Mouse (Mus musculus) hindbrain, embryonic 12.5 days (tissue): ENCODE measurements around the gene Dera. TPM values are rescaled to one million over a fixed set of nuclear protein-coding genes. Genes with fewer than 3 reads are reported as not detected.
"Not testable (repeated sequence)": the region's sequence is repeated elsewhere in the genome, so short reads cannot be mapped to it uniquely, and the experiment has no call there.

Experiments used
- ATAC-seq: fragments of 200-750 bp; cut with Nextera tagmentation; 2 replicates; pipeline ENCODE4 v1.8.0; 2017; ENCODE audit warnings: moderate TSS enrichment; ENCODE audit not compliant: low FRiP score
- H3K27ac ChIP-seq: fragments of 300-500 bp; sonication (generic); 2 replicates; pipeline ENCODE4 v1.5.1; 2016; ENCODE audit warnings: mild to moderate bottlenecking
- H3K27me3 ChIP-seq: fragments of 300-500 bp; sonication (generic); 2 replicates; pipeline ENCODE4 v1.6.1; 2016; ENCODE audit warnings: mild to moderate bottlenecking
- H3K36me3 ChIP-seq: fragments of 300-500 bp; sonication (generic); 2 replicates; pipeline ENCODE4 v1.6.1; 2016; ENCODE audit warnings: mild to moderate bottlenecking
- H3K4me1 ChIP-seq: fragments of 300-500 bp; sonication (generic); 2 replicates; pipeline ENCODE4 v1.6.1; 2016
- H3K4me2 ChIP-seq: fragments of 300-500 bp; sonication (generic); replicated peaks from 2 replicates; pipeline ENCODE4 v1.6.1; 2016; ENCODE audit warnings: mild to moderate bottlenecking
- H3K4me3 ChIP-seq: fragments of 300-500 bp; sonication (generic); 2 replicates; pipeline ENCODE4 v1.5.1; 2016; ENCODE audit warnings: mild to moderate bottlenecking
- H3K9ac ChIP-seq: fragments of 300-500 bp; sonication (generic); 2 replicates; pipeline ENCODE4 v1.6.1; 2016; ENCODE audit warnings: mild to moderate bottlenecking, moderate library complexity
- H3K9me3 ChIP-seq: fragments of 300-500 bp; sonication (generic); replicated peaks from 2 replicates; pipeline ENCODE4 v1.6.1; 2016; ENCODE audit warnings: mild to moderate bottlenecking
- WGBS: fragments of 180-500 bp; shearing (Covaris S2); methylation state at CpG from one replicate; pipeline ENCODE4 v1.1.7; 2016; 5-methylcytosine and 5-hydroxymethylcytosine counted together
- polyA plus RNA-seq: library from polyadenylated mRNA; unstranded; fragments of >200 nt; fragmentation: Nextera tagmentation; extraction: Ambion mirVana; gene quantifications from 2 replicates; pipeline ENCODE4 v1.2.1, GENCODE M21; 2016

Dera gene
- polyA plus RNA-seq, result 39.6 and 39.9 TPM in 2 replicates

- 10% methylated on average over 26 of the region's 26 CpGs for WGBS
- H3K27ac ChIP-seq, result no peak within 1 kb of the TSS
- no peaks in the 10 kb centered on the region for H3K27me3 ChIP-seq
- H3K4me2 ChIP-seq, result peak within 1 kb of the TSS; percentile 74
- H3K9me3 ChIP-seq, result no peaks in the 10 kb centered on the region
- H3K4me3 ChIP-seq, result peak within 1 kb of the TSS; percentile 68
- H3K9ac ChIP-seq, result peak within 1 kb of the TSS; percentile 64
- peaks cover 6% of the 10 kb centered on the region; the same call in 1 of the 2 replicates for H3K4me1 ChIP-seq
- ATAC-seq, result peak; percentile 85
- peaks cover 20% of the 10 kb centered on the region for H3K36me3 ChIP-seq
Observed at GRCm38 (mm10) chr6:137754056-137754856, at the start of gene Dera. Gene Dera, plus strand, starts transcription at chr6:137754546.

DNA sequence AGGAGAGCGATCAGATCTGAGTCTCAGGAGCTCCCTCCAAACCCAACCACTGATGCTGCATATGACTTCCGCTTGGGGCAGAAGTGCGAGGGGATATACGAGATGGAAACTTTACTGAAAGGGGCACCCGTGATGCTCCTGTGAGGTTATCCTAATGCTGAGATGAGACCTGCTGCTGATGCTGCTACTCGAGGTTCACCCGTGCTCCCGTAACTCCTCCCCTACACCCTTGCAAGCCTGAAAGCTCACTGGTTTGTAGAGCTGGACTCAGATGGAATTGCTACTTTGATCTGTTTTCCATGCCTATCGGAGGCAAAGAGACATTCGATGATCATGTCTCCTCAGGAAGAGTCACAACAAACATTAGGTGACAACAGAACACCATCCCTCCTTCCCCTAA lies 48.1 kb upstream of the Dera start:
- no peak overlapping the region for H3K4me2 ChIP-seq
- H3K27me3 ChIP-seq, result no peaks in the 10 kb centered on the region
- no peaks in the 10 kb centered on the region for H3K9me3 ChIP-seq
- no peak overlapping the region for H3K27ac ChIP-seq
- no peak for ATAC-seq
- H3K4me1 ChIP-seq, result no peaks in the 10 kb centered on the region; the same call in 1 of the 2 replicates
- 89% methylated on average over 10 of the region's 10 CpGs for WGBS
- H3K36me3 ChIP-seq, result no peaks in the 10 kb centered on the region
- no peak overlapping the region for H3K4me3 ChIP-seq
- H3K9ac ChIP-seq, result no peak overlapping the region

- not testable (repeated sequence) for H3K27me3 ChIP-seq, H3K36me3 ChIP-seq, H3K4me2 ChIP-seq, H3K9me3 ChIP-seq, H3K27ac ChIP-seq, ATAC-seq, H3K4me3 ChIP-seq, H3K9ac ChIP-seq, H3K4me1 ChIP-seq
- WGBS, result 88% methylated on average over 13 of the region's 13 CpGs
Observed at GRCm38 (mm10) chr6:137708726-137709405, 45.5 kb upstream of the Dera start.

DNA sequence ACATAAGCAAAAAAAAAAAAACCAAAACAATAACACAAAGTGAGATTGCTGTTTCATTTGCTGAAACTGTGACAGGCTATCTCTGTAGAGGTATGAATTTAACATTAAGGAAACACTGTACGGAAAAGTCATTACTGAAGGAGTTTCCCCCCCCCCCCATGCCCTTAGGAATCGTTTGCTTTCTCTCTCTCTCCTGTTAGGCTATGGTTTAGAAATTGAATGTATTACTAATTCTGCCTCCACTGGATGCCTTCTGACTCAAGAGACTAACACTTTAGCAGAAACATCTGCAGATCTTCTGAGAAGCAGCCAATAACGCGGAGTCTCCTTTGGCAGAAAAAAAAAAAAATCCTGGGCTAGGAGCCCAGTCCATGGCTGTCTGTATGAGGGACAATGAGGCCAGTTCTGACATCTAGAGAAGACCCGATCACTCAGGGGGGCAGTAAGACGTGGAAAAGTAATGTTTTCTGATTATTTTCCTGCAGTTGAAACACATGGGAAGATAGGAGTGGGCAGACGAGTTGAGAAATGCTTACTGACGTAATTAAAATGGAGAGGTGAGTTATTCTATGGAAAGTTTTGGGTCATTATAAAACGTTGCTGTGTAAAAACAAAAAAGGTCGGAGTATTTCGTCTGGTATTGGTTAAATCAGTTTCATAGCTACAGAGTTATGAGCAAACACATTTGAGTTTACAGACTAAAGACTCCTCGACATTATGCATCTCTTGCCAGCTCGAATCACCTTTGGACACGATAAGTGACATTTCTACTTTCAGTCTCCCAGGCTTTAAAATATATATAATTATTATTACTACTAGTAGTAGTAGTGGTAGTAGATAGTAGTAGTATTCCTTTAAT lies 43.9 kb upstream of the Dera start:
- Histone ChIP-seq H3K9ac (no peak overlapping the region), H3K27ac (no peak overlapping the region), H3K4me1 (peaks cover 8% of the 10 kb centered on the region), H3K4me2 (no peak overlapping the region), H3K27me3 (no peaks in the 10 kb centered on the region), H3K36me3 (no peaks in the 10 kb centered on the region), H3K4me3 (no peak overlapping the region), H3K9me3 (no peaks in the 10 kb centered on the region)
- no peak for ATAC-seq
- WGBS, result 85% methylated on average over 14 of the region's 14 CpGs

DNA sequence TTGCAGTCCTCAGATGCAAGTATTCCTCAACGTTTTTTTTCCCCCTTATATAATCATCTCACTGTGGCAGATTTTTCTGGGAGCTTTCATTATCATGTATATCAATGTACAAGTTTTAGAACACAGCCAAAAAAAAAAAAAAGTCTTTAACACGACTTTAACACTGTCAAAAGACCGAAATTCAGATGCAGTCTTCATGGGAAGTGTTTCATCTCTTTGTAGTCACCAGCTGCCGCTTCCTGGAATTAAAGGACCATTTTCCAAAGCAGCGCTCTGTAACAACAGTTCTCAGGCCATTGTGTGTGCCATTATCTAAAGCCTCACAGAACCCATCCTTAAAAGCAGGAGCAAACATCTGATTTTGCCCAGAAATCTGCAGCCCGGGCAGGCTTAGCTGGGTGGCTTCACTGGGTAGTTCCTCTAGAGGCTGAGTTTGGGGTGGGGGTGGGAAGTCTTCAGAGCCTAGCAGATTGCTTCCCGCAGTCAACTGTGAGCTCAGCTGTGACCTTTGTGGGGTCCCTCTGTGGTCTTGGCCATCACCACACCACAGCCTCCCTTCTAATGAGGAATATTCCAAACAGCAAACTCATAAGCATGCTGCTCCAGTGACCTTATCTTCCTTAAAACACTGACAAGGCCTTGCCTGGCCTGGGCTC lies 41.6 kb upstream of the Dera start:
- Histone ChIP-seq H3K4me2 (no peak overlapping the region), H3K27me3 (no peaks in the 10 kb centered on the region), H3K9me3 (no peaks in the 10 kb centered on the region), H3K4me1 (peaks cover 8% of the 10 kb centered on the region), H3K9ac (no peak overlapping the region), H3K36me3 (no peaks in the 10 kb centered on the region), H3K4me3 (no peak overlapping the region), H3K27ac (no peak overlapping the region)
- whole genome bisulfite sequencing, result 40% methylated on average over 7 of the region's 7 CpGs
- ATAC-seq, result no peak

GRCm38 (mm10) chr6:137713310-137713664 lies 41.1 kb upstream of the Dera start:
- Histone ChIP-seq H3K4me2 (no peak overlapping the region), H3K9ac (no peak overlapping the region), H3K27me3 (no peaks in the 10 kb centered on the region), H3K4me3 (no peak overlapping the region), H3K36me3 (no peaks in the 10 kb centered on the region), H3K4me1 (peaks cover 8% of the 10 kb centered on the region), H3K27ac (no peak overlapping the region), H3K9me3 (no peaks in the 10 kb centered on the region)
- WGBS, result 88% methylated on average over 3 of the region's 3 CpGs
- ATAC-seq, result no peak

DNA sequence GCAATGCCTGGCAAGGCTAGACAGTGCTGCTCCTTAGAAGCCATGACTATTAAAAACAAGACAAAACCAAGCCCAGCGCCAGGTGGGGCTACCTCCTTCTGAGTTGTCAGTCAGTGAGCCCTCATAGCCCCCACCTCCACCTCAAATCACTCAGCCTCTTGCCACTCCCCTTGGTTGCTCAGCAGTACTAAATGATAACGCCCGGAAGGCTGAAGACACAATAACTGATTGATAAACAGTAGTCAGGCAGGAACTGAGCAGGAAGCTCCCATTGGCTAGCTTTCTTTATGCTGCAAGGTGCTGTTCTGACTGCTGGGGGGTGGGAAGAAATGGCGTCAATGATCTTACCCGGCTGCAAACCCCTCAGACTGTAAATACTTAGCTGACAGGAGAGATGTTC lies 37.5 kb upstream of the Dera start:
- 67% methylated on average over 5 of the region's 5 CpGs for WGBS
- Histone ChIP-seq H3K27me3 (no peaks in the 10 kb centered on the region), H3K4me3 (no peak overlapping the region), H3K27ac (no peak overlapping the region), H3K4me1 (peaks cover 8% of the 10 kb centered on the region), H3K9ac (no peak overlapping the region), H3K4me2 (no peak overlapping the region), H3K36me3 (no peaks in the 10 kb centered on the region), H3K9me3 (no peaks in the 10 kb centered on the region)
- ATAC-seq, result no peak

DNA sequence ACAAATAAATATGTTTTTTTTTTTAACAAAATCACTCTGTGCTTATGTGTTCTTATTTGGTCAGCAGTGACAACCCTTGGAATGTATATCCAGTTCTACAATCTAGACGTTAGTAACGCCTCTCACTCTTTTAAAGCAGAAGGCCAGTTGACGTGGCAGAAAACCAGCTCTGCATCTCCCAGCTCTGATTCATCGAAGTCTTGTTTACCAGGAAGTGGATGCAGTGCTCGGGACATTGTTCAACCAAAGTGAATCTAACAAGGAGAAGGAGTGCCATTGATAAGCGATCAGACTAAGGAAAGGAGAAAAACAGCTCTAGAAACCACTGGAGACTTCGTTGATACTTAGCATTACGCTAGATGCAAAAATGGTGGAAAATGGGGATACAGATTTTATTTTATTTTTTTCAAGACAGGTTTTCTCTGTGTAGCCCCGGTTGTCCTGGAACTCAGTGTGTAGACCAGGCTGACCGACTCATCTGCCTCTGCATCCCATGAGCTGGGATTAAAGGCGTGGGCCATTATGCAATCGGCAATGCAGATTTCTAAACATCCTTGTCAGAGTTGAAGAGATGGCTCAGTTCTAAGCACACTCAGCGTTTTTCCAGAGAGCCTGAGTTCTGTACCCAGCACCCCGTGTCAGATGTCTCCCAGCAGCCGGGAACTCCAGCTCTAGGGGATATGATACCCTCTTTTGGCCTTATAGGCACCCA lies 32.0 kb upstream of the Dera start:
- Histone ChIP-seq H3K27me3 (no peaks in the 10 kb centered on the region), H3K36me3 (no peaks in the 10 kb centered on the region), H3K4me3 (no peak overlapping the region), H3K27ac (no peak overlapping the region), H3K9me3 (no peaks in the 10 kb centered on the region), H3K9ac (no peak overlapping the region), H3K4me1 (no peaks in the 10 kb centered on the region), H3K4me2 (no peak overlapping the region)
- ATAC-seq, result no peak
- WGBS, result 90% methylated on average over 15 of the region's 15 CpGs

GRCm38 (mm10) chr6:137723898-137724297 lies 30.4 kb upstream of the Dera start:
- H3K4me3 ChIP-seq, result no peak overlapping the region
- H3K9ac ChIP-seq, result no peak overlapping the region
- WGBS, result 8% methylated on average over 4 of the region's 4 CpGs
- H3K4me1 ChIP-seq, result no peaks in the 10 kb centered on the region
- H3K27me3 ChIP-seq, result no peaks in the 10 kb centered on the region
- H3K4me2 ChIP-seq, result no peak overlapping the region
- H3K36me3 ChIP-seq, result no peaks in the 10 kb centered on the region
- no peak for ATAC-seq
- no peak overlapping the region for H3K27ac ChIP-seq
- H3K9me3 ChIP-seq, result no peaks in the 10 kb centered on the region

- H3K9ac ChIP-seq, result peak overlapping the region; percentile 88
- peak overlapping the region; percentile 78 for H3K4me3 ChIP-seq
- H3K27me3 ChIP-seq, result 0 out of 2 replicates have a peak, but pooled peaks cover 3% of the 10 kb centered on the region
- H3K27ac ChIP-seq, result peak overlapping the region; percentile 62; the same call in 1 of the 2 replicates
- no peaks in the 10 kb centered on the region for H3K9me3 ChIP-seq
- H3K4me1 ChIP-seq, result peaks cover 13% of the 10 kb centered on the region
- no peak; the same call in 1 of the 2 replicates for ATAC-seq
- H3K36me3 ChIP-seq, result peaks cover 17% of the 10 kb centered on the region
- WGBS, result 10% methylated on average over 7 of the region's 7 CpGs
- H3K4me2 ChIP-seq, result peak overlapping the region; percentile 89
Observed at GRCm38 (mm10) chr6:137734460-137734845, 19.9 kb upstream of the Dera start.

GRCm38 (mm10) chr6:137734846-137735609 lies 19.3 kb upstream of the Dera start, which contains the start of gene Strap:
Gene Strap, plus strand, starts transcription at chr6:137735078.
- peak; percentile 99 for ATAC-seq
- Histone ChIP-seq H3K9ac (peak within 1 kb of the TSS; percentile 88), H3K27me3 (0 out of 2 replicates have a peak, but pooled peaks cover 3% of the 10 kb centered on the region), H3K4me2 (peak within 1 kb of the TSS; percentile 89), H3K27ac (peak within 1 kb of the TSS; percentile 83), H3K4me3 (peak within 1 kb of the TSS; percentile 78), H3K4me1 (peaks cover 13% of the 10 kb centered on the region), H3K9me3 (no peaks in the 10 kb centered on the region), H3K36me3 (peaks cover 22% of the 10 kb centered on the region)
- WGBS, result under 1% methylated on average over 82 of the region's 86 CpGs
